Mouse (Mus musculus) myocyte (in vitro differentiated cells): ENCODE results near the gene Artn.

Source experiments
- CEBPB ChIP-seq: IDR thresholded peaks from 2 replicates; pipeline ENCODE4 v1.6.1; 2011; ENCODE audit warnings: mild to moderate bottlenecking, moderate library complexity; ENCODE audit not compliant: poor library complexity, insufficient read depth, severe bottlenecking
- E2F4 ChIP-seq: IDR thresholded peaks from one replicate; pipeline ENCODE4 v1.6.1; 2011; ENCODE audit warnings: mild to moderate bottlenecking, control low read depth, moderate library complexity; ENCODE audit not compliant: insufficient read depth
- MAX ChIP-seq: IDR thresholded peaks from one replicate; pipeline ENCODE4 v1.6.1; 2011; ENCODE audit warnings: low read depth, mild to moderate bottlenecking, control low read depth
- MYOG ChIP-seq, 3 experiments: IDR thresholded peaks; one replicate each; pipeline ENCODE4 v1.6.1; 2011; ENCODE audit warnings: control low read depth in 2 of 3, low read depth in 2 of 3, mild to moderate bottlenecking in 2 of 3; ENCODE audit not compliant: insufficient read length in 2 of 3, control insufficient read depth in 1 of 3, insufficient read depth in 1 of 3
- POLR2A ChIP-seq: IDR thresholded peaks from one replicate; pipeline ENCODE4 v1.6.1; 2011; ENCODE audit warnings: low read depth, mild to moderate bottlenecking, control low read depth, moderate library complexity; ENCODE audit not compliant: insufficient read length
- POLR2AphosphoS2 ChIP-seq: IDR thresholded peaks from one replicate; pipeline ENCODE4 v1.6.1; 2011; ENCODE audit warnings: low read depth, control low read depth; ENCODE audit not compliant: insufficient read length
- SRF ChIP-seq: IDR thresholded peaks from one replicate; pipeline ENCODE4 v1.6.1; 2011; ENCODE audit warnings: low read depth; ENCODE audit not compliant: control insufficient read depth, insufficient read length
- USF1 ChIP-seq: IDR thresholded peaks from one replicate; pipeline ENCODE4 v1.6.1; 2011; ENCODE audit warnings: low read depth, mild to moderate bottlenecking, control low read depth, moderate library complexity

GRCm38 (mm10) chr4:117906196-117906595 is 23.4 kb downstream of the Artn start:
- TF ChIP-seq CEBPB (no peak), MYOG (IDR thresholded peaks at IDR 0.05; ENCODE audit: control insufficient read depth in 1 of 3, insufficient read depth in 1 of 3, insufficient read length in 2 of 3, low read depth in 2 of 3) (no peak), POLR2AphosphoS2 (no peak), POLR2A (no peak), USF1 (no peak), MAX (no peak), E2F4 (no peak), SRF (no peak)
